Mouse (Mus musculus): ENCODE data around the gene Nfam1. TPM values are rescaled to one million over a fixed set of nuclear protein-coding genes. Genes with fewer than 3 reads are reported as not detected.
A peak's percentile ranks its signal among the peaks of the same experiment; 100 is the strongest.
"Not testable (repeated sequence)": the region's sequence is repeated elsewhere in the genome, so short reads cannot be mapped to it uniquely, and the experiment has no call there.

Gene Nfam1
- total RNA-seq (2015; ENCODE audit: low replicate concordance) (26.3 and 27.6 TPM in 2 replicates), total RNA-seq (2017; ENCODE audit: low replicate concordance) (18.4 and 30.1 TPM in 2 replicates)

DNA sequence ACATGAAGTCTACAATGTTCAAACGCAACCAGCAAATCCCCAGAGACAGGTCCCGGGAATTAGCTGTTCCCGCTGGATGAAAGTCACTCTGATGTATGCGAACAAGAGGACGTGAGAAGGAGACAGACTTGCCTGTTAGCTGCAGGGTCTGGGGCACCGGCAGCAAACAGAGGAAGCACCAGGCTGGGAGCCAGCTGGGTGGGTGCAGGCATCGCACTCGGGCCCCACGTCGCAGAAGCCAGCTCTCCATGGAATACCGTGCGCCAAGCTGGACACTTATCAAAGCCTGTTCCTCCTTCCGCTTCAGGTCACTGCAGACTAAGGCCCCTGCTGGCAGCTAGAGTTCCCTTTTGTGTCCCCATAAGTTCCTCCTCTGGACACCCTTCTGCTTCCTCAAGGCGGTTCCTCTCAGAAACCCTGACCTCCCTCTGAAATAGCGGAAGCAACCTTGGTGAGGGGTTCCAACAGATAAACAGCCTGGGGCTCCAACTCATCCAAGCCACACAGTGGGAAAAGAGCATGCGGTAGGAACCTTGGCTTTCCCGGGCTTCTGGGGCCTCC is at the start of gene Nfam1:
TSS of gene Nfam1 (minus strand) at position 326 of the 561 bp plus-strand sequence.
- ATAC-seq (replicated peaks; ENCODE audit: low FRiP score, poor library complexity, severe bottlenecking): no peak

DNA sequence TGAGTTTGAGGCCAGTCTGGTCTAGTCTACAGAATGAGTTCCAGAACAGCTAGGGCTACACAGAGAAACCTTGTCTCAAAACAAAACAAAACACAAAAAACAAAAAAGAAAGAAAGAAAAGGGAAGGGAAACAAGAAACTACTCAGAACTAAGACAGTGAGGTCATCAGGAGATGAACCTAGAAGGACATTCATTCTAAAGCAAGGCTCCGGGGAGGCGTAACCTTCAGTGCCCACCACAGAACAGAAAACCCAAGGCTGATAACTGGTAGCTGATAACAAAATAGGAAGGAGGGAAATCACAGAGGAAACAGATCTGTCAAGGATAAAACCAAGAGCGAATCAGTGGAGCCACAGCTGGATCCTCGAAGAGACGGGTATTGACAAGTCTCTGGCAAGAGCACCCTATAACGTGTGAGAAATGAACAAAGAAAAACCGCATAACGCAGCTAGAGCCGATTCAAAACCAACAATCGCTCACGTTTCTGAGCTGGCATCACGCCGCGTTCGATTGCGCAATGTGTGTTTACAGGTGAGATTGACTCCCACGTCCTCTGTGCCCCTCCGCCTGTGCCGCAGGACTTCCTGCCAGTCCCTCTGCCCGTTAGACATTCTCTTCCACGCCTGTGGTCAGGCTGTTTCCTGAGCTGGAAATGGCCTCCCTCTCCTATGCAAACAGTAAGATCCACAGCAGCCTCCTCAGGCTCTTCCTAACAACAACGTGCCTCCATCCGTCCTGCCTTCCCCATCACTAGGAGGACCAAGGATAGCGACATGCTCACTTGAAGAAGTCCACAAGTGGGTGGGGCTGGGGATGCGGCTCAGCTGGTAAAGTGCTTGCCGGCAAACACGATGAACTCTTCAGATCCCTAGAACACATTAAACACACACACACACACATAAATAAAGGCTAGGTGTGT is 42.8 kb upstream of the Nfam1 start:
- ATAC-seq (replicated peaks; ENCODE audit: low FRiP score, poor library complexity, severe bottlenecking): no peak

DNA sequence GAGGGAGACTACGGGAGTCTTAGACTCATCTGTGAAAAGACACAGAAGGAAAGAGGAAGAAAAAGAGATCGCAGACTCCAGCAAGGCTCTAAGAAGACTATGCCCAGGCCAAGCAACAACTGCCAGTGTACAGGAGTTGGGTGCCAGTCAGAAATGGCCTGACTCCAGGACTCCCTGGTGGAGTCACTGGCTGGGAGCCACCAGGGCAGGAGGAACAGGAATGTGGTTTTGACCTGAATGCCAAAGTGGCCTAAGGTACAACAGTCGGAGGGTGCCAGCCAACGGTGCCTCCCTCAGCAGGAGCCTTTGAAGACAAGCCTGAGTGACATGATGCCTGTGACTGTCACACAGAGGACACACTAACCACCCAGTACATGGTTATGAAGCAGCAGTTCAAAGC is 41.1 kb upstream of the Nfam1 start:
- 0 out of 2 replicates have a peak, but pooled peaks have one; percentile 29 for ATAC-seq (replicated peaks; ENCODE audit: low FRiP score, poor library complexity, severe bottlenecking)

DNA sequence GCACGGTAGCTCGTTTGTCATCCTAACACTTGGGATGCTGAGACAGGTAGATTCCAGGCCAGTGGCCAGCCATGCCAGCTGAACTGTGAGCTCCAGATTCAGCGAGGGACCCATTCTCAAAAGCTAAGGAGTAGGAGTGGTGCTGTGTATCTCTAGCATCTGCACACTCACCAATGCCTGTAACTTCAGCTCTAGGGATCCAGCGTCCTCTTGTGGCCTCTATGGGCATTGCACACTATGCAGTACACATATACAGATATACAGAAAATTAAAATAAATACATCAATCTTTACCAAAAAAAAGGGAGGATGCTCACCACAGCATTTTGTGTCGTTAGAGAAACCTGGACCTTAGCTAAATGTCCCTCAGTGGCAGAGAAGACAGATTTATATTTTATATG is 38.6 kb upstream of the Nfam1 start:
- ATAC-seq (replicated peaks; ENCODE audit: low FRiP score, poor library complexity, severe bottlenecking): no peak

DNA sequence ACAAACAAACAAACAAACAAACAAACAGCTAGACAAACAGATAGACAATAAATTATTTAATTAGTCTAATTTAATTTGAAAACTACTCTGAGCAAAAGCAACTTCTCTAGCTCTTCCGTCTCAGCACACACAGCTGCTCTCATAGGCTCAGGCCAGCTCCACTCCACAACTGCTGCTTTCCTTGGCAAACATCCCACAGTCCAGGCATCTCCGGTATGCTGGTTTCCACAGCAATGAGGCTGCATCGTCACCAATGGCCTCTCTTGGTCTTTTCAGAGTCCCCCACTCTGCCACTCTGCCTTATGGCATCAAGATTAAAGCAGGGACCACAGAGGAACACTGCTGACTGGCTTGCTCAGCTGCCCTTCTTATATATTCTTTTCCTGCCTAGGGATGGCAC is 37.8 kb upstream of the Nfam1 start:
- no peak for ATAC-seq (replicated peaks; ENCODE audit: low FRiP score, poor library complexity, severe bottlenecking)

DNA sequence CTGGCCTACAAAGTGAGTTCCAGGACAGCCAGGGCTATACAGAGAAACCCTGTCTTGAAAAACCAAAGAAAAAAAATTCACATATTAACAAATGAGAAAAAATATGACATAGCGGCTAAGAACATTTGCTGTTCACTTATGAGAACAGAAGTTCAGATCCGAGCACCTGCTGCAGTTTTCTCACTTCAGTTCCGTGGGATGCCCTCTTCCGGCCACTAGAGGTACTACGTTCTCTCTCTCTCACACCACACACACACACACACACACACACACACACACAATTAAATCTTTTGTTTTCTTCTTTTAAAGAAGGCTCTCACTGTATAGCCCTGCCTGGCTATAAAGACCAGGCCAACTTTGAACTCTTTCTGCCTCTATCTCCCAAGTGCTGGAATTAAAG is 35.2 kb upstream of the Nfam1 start:
- no peak for ATAC-seq (replicated peaks; ENCODE audit: low FRiP score, poor library complexity, severe bottlenecking)

DNA sequence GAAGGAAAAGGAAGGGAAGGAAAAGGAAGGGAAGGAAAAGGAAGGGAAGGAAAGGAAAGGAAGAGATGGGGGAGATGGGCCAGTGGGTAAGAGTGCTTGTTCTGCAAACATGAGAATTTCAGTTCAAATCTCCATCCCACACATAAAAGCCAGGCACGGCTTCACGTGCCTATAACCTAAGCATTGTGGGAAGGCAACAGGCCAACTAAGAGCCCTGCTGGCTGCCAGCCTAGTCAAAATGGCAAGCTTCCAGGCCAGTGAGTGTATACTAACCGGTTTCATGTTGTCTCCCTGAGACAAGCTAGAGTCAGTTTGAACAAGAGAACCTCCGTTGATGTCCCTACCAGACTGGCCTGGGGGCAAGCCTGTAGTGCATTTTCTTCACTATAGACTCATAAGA is 32.4 kb upstream of the Nfam1 start:
- no peak for ATAC-seq (replicated peaks; ENCODE audit: low FRiP score, poor library complexity, severe bottlenecking)

DNA sequence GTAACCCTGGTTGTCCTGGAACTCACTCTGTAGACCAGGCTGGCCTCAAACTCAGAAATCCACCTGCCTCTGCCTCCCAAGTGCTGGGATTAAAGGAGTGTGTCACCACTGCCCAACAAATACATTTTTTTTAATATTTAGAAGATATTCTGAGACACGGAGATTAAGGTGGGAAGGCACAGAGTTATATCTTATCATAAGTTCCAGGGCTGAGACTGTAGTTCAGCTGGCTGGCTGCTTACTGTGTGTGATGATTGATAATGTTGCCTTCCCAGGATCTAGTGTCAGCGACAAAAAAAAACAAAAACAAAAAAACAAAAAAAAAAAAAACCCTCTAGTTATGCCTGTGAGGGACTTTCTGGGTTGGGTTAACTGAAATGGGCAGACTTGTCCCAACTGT is 29.5 kb upstream of the Nfam1 start:
- ATAC-seq (replicated peaks; ENCODE audit: low FRiP score, poor library complexity, severe bottlenecking): not testable (repeated sequence)

DNA sequence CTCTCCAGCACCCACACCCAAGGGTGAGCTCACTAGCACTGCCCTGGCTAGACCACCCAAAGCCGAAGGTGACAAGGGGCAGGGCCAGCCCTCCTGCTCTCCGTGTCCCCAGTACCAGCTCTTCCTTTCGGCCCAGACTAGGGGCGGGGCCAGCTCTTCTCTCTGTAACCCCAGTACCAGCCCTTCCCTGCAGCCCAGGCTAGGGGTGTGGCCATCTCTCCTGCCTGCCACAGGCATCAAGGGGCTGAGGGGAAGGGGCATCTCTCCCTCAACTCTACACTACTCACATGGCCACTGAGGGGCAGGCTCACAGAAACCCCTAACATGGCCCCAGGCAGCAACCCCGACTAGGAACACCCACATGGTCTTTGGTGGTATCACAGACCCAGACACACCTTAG is 28.6 kb upstream of the Nfam1 start:
- no peak for ATAC-seq (replicated peaks; ENCODE audit: low FRiP score, poor library complexity, severe bottlenecking)

DNA sequence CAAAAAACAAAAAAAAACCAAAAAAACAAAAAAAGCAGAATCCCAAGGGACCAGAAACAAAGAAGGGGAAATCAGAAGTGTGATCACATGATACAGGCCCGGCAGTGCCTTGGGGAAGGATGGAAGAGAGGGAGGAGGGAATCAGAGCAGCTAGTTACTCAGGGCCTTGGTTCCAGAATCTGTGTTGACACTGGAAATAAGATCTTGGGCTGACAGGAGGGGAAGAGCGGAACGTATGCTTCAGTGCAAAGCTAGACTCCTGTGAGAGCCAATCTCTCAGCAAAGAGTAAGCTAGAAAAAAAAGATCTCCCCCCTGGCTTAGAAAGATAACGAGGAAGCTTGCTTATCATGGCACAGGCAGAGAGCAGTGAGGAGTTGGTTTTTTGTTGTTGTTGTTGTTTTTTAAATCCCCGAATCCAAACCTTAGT is 26.1 kb upstream of the Nfam1 start:
- no peak for ATAC-seq (replicated peaks; ENCODE audit: low FRiP score, poor library complexity, severe bottlenecking)

DNA sequence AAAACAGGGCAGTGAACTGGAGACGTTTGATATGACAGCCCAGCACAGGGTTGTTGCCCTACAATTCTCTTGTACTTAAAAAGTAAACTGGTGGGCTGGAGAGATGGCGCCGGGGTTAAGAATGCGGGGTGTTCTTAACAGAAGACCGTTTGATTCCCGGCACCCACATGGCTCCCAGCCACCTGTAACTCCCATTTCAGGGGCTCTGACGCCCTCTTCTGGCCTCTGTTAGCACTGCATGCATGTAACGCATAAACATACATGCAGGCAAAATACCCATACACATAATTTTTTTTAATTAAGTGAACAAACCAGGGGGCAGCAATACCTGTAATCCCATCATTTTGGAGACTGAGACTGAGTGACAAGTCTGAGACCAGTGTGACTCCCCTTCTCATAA is 24.4 kb upstream of the Nfam1 start:
- no peak for ATAC-seq (replicated peaks; ENCODE audit: low FRiP score, poor library complexity, severe bottlenecking)

DNA sequence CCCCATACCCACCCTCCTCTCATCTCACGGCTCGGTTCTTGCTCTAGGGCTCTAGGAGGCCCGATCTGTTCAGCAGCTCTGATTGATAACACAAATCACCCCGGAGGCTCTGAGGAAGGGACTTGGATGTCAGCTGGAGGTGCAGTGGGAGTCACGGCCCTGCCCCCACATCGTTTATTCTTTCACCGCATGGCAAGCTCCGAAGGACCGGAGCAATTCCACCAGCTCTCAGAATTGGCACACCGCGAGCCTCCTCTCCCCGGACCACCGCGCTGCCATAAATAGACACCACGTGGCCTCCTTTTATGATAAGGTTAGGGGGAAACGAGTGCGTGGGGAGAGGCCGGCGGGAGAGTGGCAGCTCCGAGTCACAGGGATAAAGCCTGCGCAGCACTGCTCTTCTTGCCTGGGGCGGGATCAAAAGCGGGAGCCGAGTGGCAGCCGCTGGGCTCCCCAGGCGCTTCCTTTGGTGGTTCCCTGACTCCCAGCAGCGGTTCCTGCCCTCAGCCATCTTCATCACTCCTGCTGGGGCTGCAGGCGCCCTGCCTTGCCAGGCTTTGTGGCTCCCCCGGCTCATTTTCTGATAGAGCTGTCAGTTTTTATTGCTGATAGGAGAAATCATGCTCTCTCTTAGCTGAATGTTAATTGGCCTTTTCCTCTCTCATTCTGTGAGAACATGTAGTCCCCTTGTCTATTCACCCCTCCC is 23.4 kb upstream of the Nfam1 start:
- ATAC-seq (replicated peaks; ENCODE audit: low FRiP score, poor library complexity, severe bottlenecking): no peak

DNA sequence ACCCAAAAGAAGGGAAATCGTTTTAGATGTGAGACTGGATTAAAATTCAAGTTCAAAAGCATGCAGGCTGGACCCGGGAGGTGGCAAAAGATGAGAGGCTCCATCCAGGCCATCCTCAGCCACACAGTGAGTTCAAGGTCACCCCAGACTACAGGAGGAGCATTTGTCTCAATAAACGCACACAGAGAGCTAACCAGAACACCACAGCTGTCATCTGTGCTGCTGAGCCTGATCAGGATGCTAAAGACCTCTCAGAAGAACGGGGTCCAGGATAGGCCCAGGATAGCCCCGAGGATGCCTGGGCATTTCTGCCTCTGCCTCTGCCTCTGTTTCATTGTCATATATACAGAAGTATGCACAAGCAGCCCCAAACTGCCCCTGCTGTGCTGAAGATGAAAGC is 22.5 kb upstream of the Nfam1 start:
- no peak for ATAC-seq (replicated peaks; ENCODE audit: low FRiP score, poor library complexity, severe bottlenecking)

DNA sequence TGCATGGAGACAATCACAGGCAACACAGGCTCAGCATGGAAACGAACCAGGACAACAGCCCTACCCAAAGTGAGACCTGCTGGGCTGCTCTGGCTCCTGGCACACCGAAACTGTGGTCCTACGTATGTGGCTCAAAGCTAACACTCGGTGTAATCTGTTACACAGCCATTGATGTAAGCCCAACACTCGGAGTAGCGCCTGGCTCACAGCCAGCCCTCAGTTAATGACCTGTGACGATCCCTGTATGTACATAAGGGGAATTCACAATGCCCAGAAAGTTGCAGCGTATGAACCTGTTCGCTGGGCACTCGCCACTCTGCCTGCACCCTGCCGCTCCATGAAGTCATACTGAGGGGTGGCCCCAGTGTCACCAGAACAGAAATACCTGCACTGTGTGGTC is 20.2 kb upstream of the Nfam1 start:
- no peak for ATAC-seq (replicated peaks; ENCODE audit: low FRiP score, poor library complexity, severe bottlenecking)

DNA sequence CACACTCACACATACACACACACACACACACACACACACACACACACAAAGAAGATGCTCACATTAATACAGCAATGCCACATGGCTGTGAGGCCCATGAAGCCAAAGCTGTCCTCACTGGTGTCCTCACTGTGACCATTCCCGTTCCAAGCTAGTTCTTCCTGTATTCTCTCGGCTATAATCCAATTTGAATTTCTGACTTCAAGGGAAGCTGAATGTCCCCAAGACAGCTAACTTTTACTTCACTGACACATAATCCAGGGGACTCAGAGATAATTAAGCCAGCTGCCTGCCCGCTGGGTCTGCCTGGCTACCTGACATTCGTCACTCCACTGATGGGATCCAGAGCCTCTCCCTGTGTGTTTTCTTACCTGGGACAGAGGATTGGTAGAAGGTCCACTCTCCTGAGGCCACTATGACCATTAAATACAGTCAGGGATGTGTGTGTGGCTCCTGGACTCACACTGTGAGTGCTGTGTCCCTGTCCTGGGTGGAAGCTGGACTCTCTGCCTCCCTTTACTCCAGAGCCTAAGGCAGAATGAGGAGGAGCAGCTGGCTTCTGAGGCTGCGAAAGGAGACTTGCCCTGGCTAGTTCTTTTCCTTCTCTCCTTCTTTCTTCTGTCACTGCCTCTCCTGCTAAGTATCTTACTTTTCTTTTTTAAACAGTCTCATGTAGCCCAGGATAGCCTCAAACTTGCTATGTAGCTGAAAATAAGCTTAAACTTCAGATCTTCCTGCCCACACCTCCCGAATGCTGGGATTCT is 19.4 kb upstream of the Nfam1 start:
- no peak for ATAC-seq (replicated peaks; ENCODE audit: low FRiP score, poor library complexity, severe bottlenecking)

DNA sequence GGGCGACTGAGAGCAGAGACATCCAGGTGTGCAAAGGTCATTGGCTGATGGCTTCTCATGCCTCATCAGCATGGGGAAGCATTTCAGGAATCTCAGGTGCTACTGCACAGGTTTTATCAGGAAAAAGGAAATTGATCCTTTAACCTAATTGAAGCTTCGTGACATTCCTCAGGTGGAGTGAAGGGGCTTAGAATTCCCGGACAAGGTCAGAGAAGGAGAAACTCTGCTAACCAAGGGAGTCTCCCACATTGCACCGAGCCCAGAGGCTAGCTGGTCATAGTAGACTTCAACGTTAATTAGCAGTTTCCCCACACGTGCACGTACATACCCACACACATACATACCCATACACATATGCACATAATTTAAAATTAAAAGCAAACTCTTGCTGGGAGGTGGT is 13.6 kb upstream of the Nfam1 start:
- no peak for ATAC-seq (replicated peaks; ENCODE audit: low FRiP score, poor library complexity, severe bottlenecking)

DNA sequence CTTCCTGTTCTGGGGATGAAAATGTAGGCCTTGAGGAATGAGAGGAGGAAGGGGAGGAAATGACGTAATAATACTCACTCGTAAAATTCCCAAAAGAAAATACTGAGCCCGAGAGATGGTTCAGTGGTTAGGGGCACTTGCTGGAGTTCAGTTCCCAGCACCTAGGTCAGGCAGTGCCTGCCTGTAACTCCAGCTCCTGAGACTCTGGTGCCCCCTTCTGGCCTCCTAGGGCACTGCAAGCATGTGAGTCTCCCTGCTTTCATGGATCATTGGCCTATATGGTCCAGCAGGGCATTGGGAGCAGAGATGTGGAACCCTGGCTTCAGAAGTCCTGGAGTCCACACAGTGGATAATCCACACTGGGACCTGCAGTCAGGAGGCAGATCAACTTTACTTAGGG is 13.2 kb upstream of the Nfam1 start:
- ATAC-seq (replicated peaks; ENCODE audit: low FRiP score, poor library complexity, severe bottlenecking): peak; percentile 51; the same call in 1 of the 2 replicates

DNA sequence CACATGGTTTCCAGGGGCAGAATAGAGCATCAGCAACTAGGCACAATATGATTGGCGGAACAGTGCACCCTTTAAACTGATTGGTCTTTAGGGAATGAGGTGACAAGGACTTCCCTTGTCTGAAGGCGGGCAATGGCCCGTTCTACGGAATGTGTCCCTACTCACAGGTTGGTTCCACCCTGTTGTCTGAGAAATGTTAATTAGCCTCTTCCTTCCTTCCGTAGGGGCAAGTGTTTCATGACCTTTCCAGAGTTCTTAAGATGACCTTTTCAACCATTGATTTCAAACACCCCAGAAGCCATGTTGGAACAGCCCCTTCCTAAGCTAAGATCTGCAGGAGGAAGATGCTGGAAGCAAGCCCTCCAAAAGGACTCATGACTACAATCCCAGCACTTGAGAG is 12.5 kb upstream of the Nfam1 start:
- not testable (repeated sequence) for ATAC-seq (replicated peaks; ENCODE audit: low FRiP score, poor library complexity, severe bottlenecking)

DNA sequence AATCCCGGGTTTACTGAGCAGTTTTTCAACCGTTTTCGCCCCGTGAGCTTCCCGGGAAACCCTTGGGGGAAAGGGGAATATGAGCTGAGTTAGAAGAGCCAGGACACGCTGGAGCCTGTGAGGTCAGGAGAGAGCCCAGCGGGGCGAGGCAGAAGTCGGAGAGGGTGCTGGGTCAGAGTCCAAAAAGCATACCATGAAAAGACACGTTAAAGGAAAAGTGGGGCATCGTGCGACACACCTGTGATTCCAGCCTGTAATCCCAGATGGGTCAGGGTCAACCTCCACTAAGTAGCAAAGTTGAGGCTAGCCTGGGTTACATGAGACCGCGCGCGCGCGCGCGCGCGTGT is 10.2 kb upstream of the Nfam1 start:
- no peak for ATAC-seq (replicated peaks; ENCODE audit: low FRiP score, poor library complexity, severe bottlenecking)

All from erythroblast, adult 5-6 weeks (primary cell).